Mouse (Mus musculus) lung, postnatal 0 days (tissue): Measurements from ENCODE around the gene Cib4.

Experiments
- CTCF ChIP-seq: IDR thresholded peaks from 2 replicates; pipeline ENCODE4 v1.5.1; 2016; ENCODE audit warnings: antibody characterized with exemption, mild to moderate bottlenecking
- EP300 ChIP-seq: IDR thresholded peaks from 2 replicates; pipeline ENCODE4 v1.6.1; 2016; ENCODE audit warnings: antibody characterized with exemption, mild to moderate bottlenecking, control low read depth

DNA sequence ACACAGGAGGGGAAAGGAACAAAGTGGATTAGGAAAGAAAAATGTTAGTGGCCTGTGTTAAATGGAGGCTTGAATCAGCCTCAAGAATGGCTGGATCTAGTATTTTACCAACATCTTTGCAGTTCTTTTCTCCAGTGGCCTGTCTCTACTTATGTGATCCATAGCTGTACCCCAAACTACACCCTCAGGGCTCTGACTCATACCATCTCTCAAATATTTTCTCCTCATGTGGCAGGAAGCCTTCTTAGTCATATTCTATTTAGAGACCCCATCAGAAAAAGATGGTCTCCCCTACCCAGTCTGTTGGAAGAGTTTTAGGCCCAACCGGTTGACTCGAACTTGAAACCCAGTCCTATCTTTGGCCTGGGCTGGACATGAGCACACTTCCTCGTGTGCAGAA lies 13.8 kb upstream of the Cib4 start:
- TF ChIP-seq EP300 (no peak), CTCF (no peak)
